Mouse (Mus musculus) CH12.LX (cell line): Measurements from ENCODE around the gene Ctnnd2. TPM values are rescaled to one million over a fixed set of nuclear protein-coding genes. Genes with fewer than 3 reads are reported as not detected.

Experiments
- DNase-seq: peaks from one replicate; pipeline ENCODE4 v3.0.0-alpha.2; 2013; ENCODE audit errors: extremely low read depth
- H3K27ac ChIP-seq: 2 replicates; pipeline ENCODE4 v1.5.1; 2012; ENCODE audit warnings: low read depth, mild to moderate bottlenecking, control low read depth, moderate library complexity; ENCODE audit not compliant: insufficient read depth
- H3K27me3 ChIP-seq: replicated peaks from 2 replicates; pipeline ENCODE3; 2012; ENCODE audit warnings: inconsistent platforms
- H3K36me3 ChIP-seq, 2 experiments: replicated peaks in 1 of 2; 2 replicates each; pipeline versions ENCODE3 to v1.6.1; 2012; ENCODE audit warnings: inconsistent platforms in 1 of 2, low read length in 1 of 2, mild to moderate bottlenecking in 1 of 2, mixed read lengths in 1 of 2, moderate library complexity in 1 of 2; ENCODE audit not compliant: control insufficient read depth in 1 of 2, insufficient read depth in 1 of 2
- H3K4me1 ChIP-seq, 2 experiments: 2 replicates each; pipeline ENCODE4 v1.6.1; 2012; ENCODE audit warnings: inconsistent platforms in 1 of 2, moderate library complexity in 1 of 2; ENCODE audit not compliant: insufficient read depth in 2 of 2, control insufficient read depth in 1 of 2
- H3K4me2 ChIP-seq: 2 replicates; pipeline ENCODE4 v1.6.1; 2012; ENCODE audit warnings: low read depth, mild to moderate bottlenecking, control low read depth; ENCODE audit not compliant: poor library complexity, insufficient read depth, severe bottlenecking
- H3K4me3 ChIP-seq, 3 experiments: fragments of 150-350 bp in 1 of 3; sonication (generic) in 1 of 3; replicated peaks in 1 of 3; 2 replicates each; pipeline versions ENCODE3 to v1.5.1; 2011 to 2012; ENCODE audit warnings: low read depth in 2 of 3, low read length in 2 of 3, mild to moderate bottlenecking in 2 of 3, moderate library complexity in 2 of 3, control low read depth in 1 of 3, improper control_type of control experiment in 1 of 3, inconsistent platforms in 1 of 3, mixed read lengths in 1 of 3; ENCODE audit not compliant: poor library complexity in 1 of 3
- H3K79me2 ChIP-seq: replicated peaks from 2 replicates; pipeline ENCODE4 v1.6.1; 2012; ENCODE audit warnings: mild to moderate bottlenecking, moderate library complexity; ENCODE audit not compliant: control insufficient read depth, poor library complexity, insufficient read depth, severe bottlenecking; ENCODE audit errors: extremely low read depth
- H3K9ac ChIP-seq: 2 replicates; pipeline ENCODE4 v1.6.1; 2012; ENCODE audit warnings: low read depth, mild to moderate bottlenecking, control low read depth, moderate library complexity; ENCODE audit not compliant: insufficient read depth
- H3K9me3 ChIP-seq: replicated peaks from 2 replicates; pipeline ENCODE3; 2012; ENCODE audit warnings: low read length, inconsistent platforms, mixed read lengths
- BHLHE40 ChIP-seq: IDR thresholded peaks from 2 replicates; pipeline ENCODE4 v1.6.1; 2011; ENCODE audit warnings: mild to moderate bottlenecking, low read depth, low read length, improper control_type of control experiment
- CHD2 ChIP-seq: IDR thresholded peaks from 2 replicates; pipeline ENCODE4 v1.6.1; 2011; ENCODE audit warnings: low read length, improper control_type of control experiment
- CTCF ChIP-seq, 2 experiments: IDR thresholded peaks in 1 of 2; conservative IDR thresholded peaks in 1 of 2; 2 replicates each; pipeline ENCODE4 v1.5.1; 2011 to 2012; ENCODE audit warnings: low read depth in 2 of 2, low read length in 2 of 2, improper control_type of control experiment in 1 of 2, inconsistent platforms in 1 of 2, mild to moderate bottlenecking in 1 of 2, moderate library complexity in 1 of 2
- ELF1 ChIP-seq: IDR thresholded peaks from 2 replicates; pipeline ENCODE4 v1.6.1; 2014; ENCODE audit warnings: low read depth, mild to moderate bottlenecking, inconsistent platforms, low read length, improper control_type of control experiment
- EP300 ChIP-seq: IDR thresholded peaks from 2 replicates; pipeline ENCODE4 v1.6.1; 2011; ENCODE audit warnings: low read length, improper control_type of control experiment
- ETS1 ChIP-seq: conservative IDR thresholded peaks from 2 replicates; pipeline ENCODE4 v1.6.1; 2012; ENCODE audit warnings: low read depth, mild to moderate bottlenecking, inconsistent platforms, low read length, improper control_type of control experiment, moderate library complexity
- GABPA ChIP-seq: IDR thresholded peaks from 2 replicates; pipeline ENCODE4 v1.6.1; 2012; ENCODE audit warnings: low read depth, low read length, improper control_type of control experiment, inconsistent platforms; ENCODE audit not compliant: insufficient replicate concordance
- HCFC1 ChIP-seq: IDR thresholded peaks from 2 replicates; pipeline ENCODE4 v1.6.1; 2012; ENCODE audit warnings: low read depth, mild to moderate bottlenecking, inconsistent platforms, low read length, improper control_type of control experiment
- MAFK ChIP-seq: IDR thresholded peaks from 2 replicates; pipeline ENCODE4 v1.6.1; 2011; ENCODE audit warnings: low read length, improper control_type of control experiment; ENCODE audit not compliant: insufficient replicate concordance
- MAX ChIP-seq: IDR thresholded peaks from 2 replicates; pipeline ENCODE4 v1.6.1; 2011; ENCODE audit warnings: low read length, improper control_type of control experiment
- MXI1 ChIP-seq: IDR thresholded peaks from 2 replicates; pipeline ENCODE4 v1.6.1; 2011; ENCODE audit warnings: mild to moderate bottlenecking, low read depth, low read length, improper control_type of control experiment
- MYC ChIP-seq: IDR thresholded peaks from 2 replicates; pipeline ENCODE4 v1.6.1; 2011; ENCODE audit warnings: low read depth, mild to moderate bottlenecking, improper control_type of control experiment, low read length
- NELFE ChIP-seq: IDR thresholded peaks from 2 replicates; pipeline ENCODE4 v1.6.1; 2011; ENCODE audit warnings: low read depth, low read length, improper control_type of control experiment
- PAX5 ChIP-seq: IDR thresholded peaks from 2 replicates; pipeline ENCODE4 v1.6.1; 2012; ENCODE audit warnings: low read length, inconsistent platforms, mixed read lengths
- POLR2A ChIP-seq: IDR thresholded peaks from 2 replicates; pipeline ENCODE4 v1.6.1; 2011; ENCODE audit warnings: low read depth, mild to moderate bottlenecking, improper control_type of control experiment, low read length
- POLR2AphosphoS2 ChIP-seq: IDR thresholded peaks from 2 replicates; pipeline ENCODE4 v1.6.1; 2011; ENCODE audit warnings: low read depth, low read length, improper control_type of control experiment
- RAD21 ChIP-seq: IDR thresholded peaks from 2 replicates; pipeline ENCODE4 v1.6.1; 2011; ENCODE audit warnings: low read depth, mild to moderate bottlenecking, low read length, improper control_type of control experiment, moderate library complexity
- RCOR1 ChIP-seq: conservative IDR thresholded peaks from 2 replicates; pipeline ENCODE4 v1.6.1; 2012; ENCODE audit warnings: low read depth, mild to moderate bottlenecking, inconsistent platforms, low read length, improper control_type of control experiment
- SIN3A ChIP-seq: IDR thresholded peaks from 2 replicates; pipeline ENCODE4 v1.6.1; 2012; ENCODE audit warnings: low read length, improper control_type of control experiment, inconsistent platforms
- SMC3 ChIP-seq: IDR thresholded peaks from 2 replicates; pipeline ENCODE4 v1.6.1; 2011; ENCODE audit warnings: low read depth, low read length, improper control_type of control experiment
- USF1 ChIP-seq: IDR thresholded peaks from 2 replicates; pipeline ENCODE4 v1.6.1; 2014; ENCODE audit warnings: low read depth, mild to moderate bottlenecking, inconsistent platforms, low read length, improper control_type of control experiment
- USF2 ChIP-seq: conservative IDR thresholded peaks from 2 replicates; pipeline ENCODE4 v1.6.1; 2011; ENCODE audit warnings: low read depth, low read length, improper control_type of control experiment
- ZC3H11A ChIP-seq: IDR thresholded peaks from 2 replicates; pipeline ENCODE4 v1.6.1; 2012; ENCODE audit warnings: low read depth, mild to moderate bottlenecking, inconsistent platforms, low read length, improper control_type of control experiment
- ZKSCAN1 ChIP-seq: IDR thresholded peaks from 2 replicates; pipeline ENCODE4 v1.6.1; 2012; ENCODE audit warnings: low read depth, inconsistent platforms, low read length, improper control_type of control experiment, borderline replicate concordance
- ZMIZ1 ChIP-seq: IDR thresholded peaks from 2 replicates; pipeline ENCODE4 v1.6.1; 2012; ENCODE audit warnings: low read depth, mild to moderate bottlenecking, inconsistent platforms, low read length, improper control_type of control experiment
- dilution Hi-C: fragments of 300-500 bp; cut with MboI; formaldehyde crosslinking; loops from 2 replicates; pipeline ENCODE4 v1.14.3; 2020; ENCODE audit warnings: low sequenced_read_pairs; ENCODE audit not compliant: extremely low pct_unique_long_range_greater_than_20kb, extremely low pct_ligation_motif_present
- in situ Hi-C: fragments of 300-500 bp; cut with MboI; formaldehyde crosslinking; loops from 3 replicates; pipeline ENCODE4 v1.14.3; 2019; ENCODE audit warnings: low sequenced_read_pairs, low pct_ligation_motif_present, low pct_unique_long_range_greater_than_20kb, mixed read lengths
- polyA plus RNA-seq: library from polyadenylated mRNA; unstranded; fragments of >175 nt; gene quantifications from 2 replicates; pipeline ENCODE4 v1.2.1, GENCODE M21; 2012; ENCODE audit warnings: low read depth; ENCODE audit not compliant: insufficient read length
- total RNA-seq, 2 experiments: library from RNA; depleted of rRNA; stranded (reverse); fragments of 300-350 nt in 1 of 2; fragments of >200 nt in 1 of 2; gene quantifications; 2 replicates each; pipeline ENCODE4 v1.2.3; 2012 to 2014

Gene Ctnnd2
- total and polyA plus RNA-seq, 3 experiments: 0.23 TPM; not detected in 2

- Histone ChIP-seq H3K4me2 (no peak overlapping the region), H3K4me3 (no peak overlapping the region), H3K9me3 (no peaks in the 10 kb centered on the region), H3K27me3 (no peaks in the 10 kb centered on the region), H3K36me3 (no peaks in the 10 kb centered on the region), H3K9ac (no peak overlapping the region), H3K79me2 (no peaks in the 10 kb centered on the region), H3K27ac (no peak overlapping the region), H3K4me1 (peaks cover 0 to 8% of the 10 kb centered on the region in 2 experiments; a peak in 1 of 4 replicates)
- in situ Hi-C loops: no loop called here
- TF ChIP-seq ELF1 (no peak), RCOR1 (no peak), ZC3H11A (no peak), BHLHE40 (no peak), NELFE (no peak), RAD21 (no peak), MAFK (no peak), USF2 (no peak), CHD2 (no peak), ETS1 (no peak), ZMIZ1 (no peak), SMC3 (no peak), EP300 (no peak), PAX5 (no peak)
- dilution Hi-C loops: no loop called here
- no peak for DNase-seq
Measured at GRCm38 (mm10) chr15:31044983-31045382, 872.6 kb downstream of the Ctnnd2 start.

- H3K27ac ChIP-seq: no peak overlapping the region
- no peak for TF ChIP-seq POLR2A
- no peak for TF ChIP-seq NELFE
- TF ChIP-seq RCOR1: no peak
- TF ChIP-seq EP300: no peak
- no peak for TF ChIP-seq MYC
- TF ChIP-seq USF1: no peak
- TF ChIP-seq ETS1: no peak
- no peak for TF ChIP-seq USF2
- no peak for TF ChIP-seq HCFC1
- no peak for TF ChIP-seq SMC3
- no peak for TF ChIP-seq MXI1
- TF ChIP-seq SIN3A: no peak
- TF ChIP-seq GABPA: no peak
- TF ChIP-seq MAX: no peak
- TF ChIP-seq POLR2AphosphoS2: no peak
- TF ChIP-seq CTCF (conservative IDR thresholded peaks at IDR 0.05 in 1 of 2, IDR thresholded peaks at IDR 0.05 in 1 of 2; ENCODE audit: low read depth in 2 of 2, low read length in 2 of 2): no peak
- no peak for TF ChIP-seq ZKSCAN1
- no peak for TF ChIP-seq PAX5
- no peak for TF ChIP-seq CHD2
- TF ChIP-seq, all 38 proteins: peak for 0
- Histone ChIP-seq H3K4me3 (no peak overlapping the region), H3K36me3 (no peaks in the 10 kb centered on the region), H3K79me2 (no peaks in the 10 kb centered on the region), H3K9ac (no peak overlapping the region), H3K4me2 (no peak overlapping the region), H3K9me3 (no peaks in the 10 kb centered on the region), H3K4me1 (peaks cover 0 to 6% of the 10 kb centered on the region in 2 experiments; a peak in 2 of 4 replicates), H3K27me3 (no peaks in the 10 kb centered on the region)
- DNase-seq: no peak
- dilution Hi-C loops: no loop called here
- in situ Hi-C loops: no loop called here
Measured at GRCm38 (mm10) chr15:31051496-31051895, 879.1 kb downstream of the Ctnnd2 start.
